Mouse (Mus musculus) lung, postnatal 4 days (tissue): Measurements from ENCODE around the gene Enpp1.
A peak's percentile ranks its signal among the peaks of the same experiment; 100 is the strongest.
"Not testable (repeated sequence)": the region's sequence is repeated elsewhere in the genome, so short reads cannot be mapped to it uniquely, and the experiment has no call there.

Source experiments
- DNase-seq, 2 experiments: peaks; one replicate each; pipeline ENCODE4 v3.0.0; 2021

The Enpp1 gene

DNA sequence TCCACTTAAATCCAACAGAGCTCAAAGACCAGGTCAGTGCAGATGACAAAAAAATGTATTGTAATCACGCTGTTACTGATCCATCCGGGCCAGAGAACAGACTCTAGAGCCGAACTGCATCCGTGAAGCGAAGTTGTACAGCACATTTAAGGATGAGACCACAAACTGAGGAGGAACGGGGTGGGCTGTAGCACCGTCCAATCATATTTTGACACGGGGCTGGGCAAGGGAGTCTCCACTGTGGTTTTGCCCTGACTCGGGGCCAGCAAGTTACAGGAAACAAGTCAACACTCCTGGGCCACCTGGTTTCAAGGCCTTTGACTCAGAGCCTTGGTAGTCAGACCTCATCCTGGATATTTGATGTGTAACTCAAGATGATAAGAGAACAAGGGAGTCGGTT lies 76.1 kb downstream of the Enpp1 start:
- peak in 1 of 2 experiments; percentile 23 for DNase-seq

DNA sequence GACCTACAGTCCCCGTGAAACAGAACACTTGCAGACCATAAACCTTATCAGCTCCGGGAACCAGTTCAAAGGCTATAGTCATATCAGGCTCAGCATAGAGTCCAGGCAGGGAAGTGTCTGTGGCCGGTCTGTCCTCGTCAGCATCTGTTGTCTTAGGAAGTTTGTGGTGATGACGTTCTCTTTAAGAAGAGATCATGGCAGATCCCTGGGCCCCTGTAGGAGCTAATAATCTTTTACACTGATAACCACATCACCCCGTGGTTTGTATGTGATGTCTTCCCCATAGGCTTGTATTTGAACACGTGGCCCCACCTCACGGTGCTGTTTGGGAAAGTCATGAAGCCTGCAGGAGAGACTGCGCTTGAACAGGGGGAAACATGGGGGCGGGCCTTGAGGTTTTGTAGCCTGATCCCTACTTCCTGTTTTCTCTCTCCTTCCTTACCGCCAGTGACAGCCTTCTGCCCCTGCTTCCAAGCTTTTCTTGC lies 76.6 kb downstream of the Enpp1 start:
- peak in 1 of 2 experiments; percentile 55 for DNase-seq

DNA sequence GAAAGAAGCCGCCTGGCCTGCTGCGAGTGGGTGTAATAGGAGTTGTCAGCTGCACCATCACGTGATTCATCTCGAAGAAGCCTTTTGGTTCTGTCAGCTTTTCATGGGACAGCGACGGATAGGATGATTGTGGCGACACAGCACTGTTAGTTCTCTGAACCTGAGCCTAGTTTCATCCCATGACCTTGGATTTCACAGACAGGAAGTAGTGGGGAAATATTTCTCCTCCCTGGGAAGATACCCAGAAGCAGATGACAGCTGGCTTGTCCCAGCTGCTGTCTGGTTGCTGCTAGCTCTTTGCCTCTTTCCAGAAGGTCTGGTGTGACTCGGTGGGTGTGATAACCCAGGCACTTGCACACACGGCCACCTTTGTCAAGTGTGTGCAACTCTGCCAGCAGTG lies 77.7 kb downstream of the Enpp1 start:
- peak; percentile 42 to 45 for DNase-seq

DNA sequence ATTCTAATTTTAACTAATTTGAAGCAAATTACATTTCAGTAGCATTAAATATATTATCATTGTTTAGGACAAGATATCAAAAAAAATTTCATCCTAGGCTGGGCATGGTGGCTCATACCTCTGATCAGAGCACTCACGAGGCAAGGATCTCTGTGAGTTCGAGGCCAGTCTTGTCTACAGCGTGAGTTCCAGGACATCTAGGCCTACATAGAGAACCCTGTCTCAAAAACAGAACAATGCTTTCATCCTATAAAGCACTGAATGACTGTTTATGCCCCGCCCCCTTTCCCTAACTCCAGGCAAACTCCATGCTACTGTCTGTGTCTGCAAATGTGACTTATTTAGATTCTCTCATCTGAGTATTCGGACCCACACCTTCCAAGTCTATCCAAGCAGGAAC lies 80.8 kb downstream of the Enpp1 start:
- no peak for DNase-seq

GRCm38 (mm10) chr10:24630469-24631081 lies 81.4 kb downstream of the Enpp1 start:
- DNase-seq, result peak in 1 of 2 experiments; percentile 79

GRCm38 (mm10) chr10:24629086-24629720 lies 82.8 kb downstream of the Enpp1 start:
- no peak for DNase-seq

DNA sequence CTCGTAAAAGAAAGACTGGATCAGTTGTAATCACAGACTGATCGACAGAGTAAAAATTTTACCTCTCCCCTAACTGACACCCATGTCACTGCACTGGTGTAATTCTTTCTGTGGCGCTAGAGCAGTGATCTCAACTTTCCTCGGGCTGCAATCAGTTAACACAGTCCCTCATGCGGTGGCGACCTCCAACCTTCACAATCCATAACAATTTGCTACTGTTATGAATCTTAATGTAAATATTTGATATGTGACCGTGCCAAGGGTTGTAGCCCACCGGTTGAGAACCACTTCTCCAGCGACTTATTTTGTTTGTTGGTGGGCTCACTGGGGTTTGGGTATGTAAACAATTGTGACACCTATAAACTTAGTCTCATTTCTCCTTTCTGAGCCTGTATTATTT lies 83.5 kb downstream of the Enpp1 start:
- DNase-seq, result no peak

- no peak for DNase-seq
Measured at GRCm38 (mm10) chr10:24627262-24627661, 84.7 kb downstream of the Enpp1 start.

DNA sequence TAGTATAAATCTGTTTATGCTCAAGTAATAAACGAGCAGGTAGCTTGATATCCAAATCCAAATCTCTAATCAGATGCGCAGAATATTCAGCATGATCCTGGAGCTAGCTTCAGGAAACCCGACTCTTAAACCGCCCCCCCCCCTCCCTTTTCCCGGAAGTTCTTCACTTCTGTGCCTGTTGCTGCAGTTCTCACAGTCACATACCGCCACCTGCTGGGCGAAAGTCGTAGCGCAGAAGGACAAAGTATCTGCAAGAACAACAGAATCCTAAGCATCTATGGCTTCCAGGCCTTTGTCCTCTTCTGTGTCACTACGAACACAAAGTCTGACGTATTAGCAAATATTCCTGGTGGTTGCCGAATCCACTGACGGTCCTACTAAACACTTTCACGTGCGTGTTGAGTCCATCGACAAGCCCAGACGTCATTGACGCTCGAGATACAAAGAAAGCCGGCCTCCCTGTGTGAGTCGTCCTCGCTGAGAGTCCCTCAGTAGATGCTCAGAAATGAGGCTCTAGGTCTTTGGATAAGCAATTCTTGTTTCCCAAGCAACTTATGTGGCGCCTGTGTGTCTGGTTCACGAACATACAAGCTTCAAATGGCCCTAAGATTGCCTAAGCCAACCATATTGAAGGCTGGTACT lies 86.8 kb downstream of the Enpp1 start:
- DNase-seq, result peak; percentile 84 to 88

- peak; percentile 61 to 87 for DNase-seq
Measured at GRCm38 (mm10) chr10:24622586-24622985, 89.4 kb downstream of the Enpp1 start.

DNA sequence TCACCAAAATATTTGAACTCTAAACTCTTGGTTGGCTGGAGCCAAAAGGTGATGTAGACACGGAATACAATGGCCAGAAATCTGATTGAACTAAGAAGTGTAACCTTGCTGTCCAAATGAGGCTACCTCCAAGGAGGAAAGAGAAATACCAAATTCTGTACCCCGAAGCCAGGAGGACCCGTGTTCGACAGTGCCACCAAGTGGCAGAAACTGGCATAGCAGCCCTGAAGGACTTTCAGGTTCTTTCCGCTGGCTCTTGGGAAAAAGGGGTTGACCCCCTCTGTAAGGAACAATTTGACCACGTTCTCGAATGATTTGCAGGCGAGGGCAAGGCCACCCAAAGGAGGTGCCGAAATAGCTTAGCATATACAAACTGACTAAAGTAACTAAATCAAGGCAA lies 90.4 kb downstream of the Enpp1 start:
- DNase-seq, result peak; percentile 46 to 71

- DNase-seq, result not testable (repeated sequence)
Measured at GRCm38 (mm10) chr10:24616572-24616971, 95.4 kb downstream of the Enpp1 start.

GRCm38 (mm10) chr10:24615799-24616198 lies 96.2 kb downstream of the Enpp1 start:
- no peak for DNase-seq

- no peak for DNase-seq
Measured at GRCm38 (mm10) chr10:24614726-24615125, 97.2 kb downstream of the Enpp1 start.

DNA sequence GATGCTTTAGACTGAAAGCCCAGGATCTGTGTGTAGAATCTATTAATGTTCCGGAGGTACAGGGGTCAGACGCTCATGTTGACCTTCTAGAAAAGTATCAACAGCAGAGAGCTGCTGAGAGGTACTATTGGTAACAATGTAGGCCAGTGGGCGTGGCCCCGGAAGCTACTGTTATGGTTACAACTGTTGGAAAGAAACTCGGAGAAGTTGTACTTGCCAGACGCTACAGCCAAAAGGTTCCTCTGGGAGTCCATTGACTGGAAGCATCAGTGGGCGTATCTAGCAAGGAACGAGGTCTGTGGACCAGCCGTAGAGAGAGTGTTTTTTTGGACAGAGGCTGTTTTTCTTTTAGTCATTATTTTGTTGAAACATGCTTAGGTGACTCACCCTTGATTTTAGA lies 102.2 kb downstream of the Enpp1 start:
- no peak for DNase-seq

GRCm38 (mm10) chr10:24609146-24609545 lies 102.8 kb downstream of the Enpp1 start:
- no peak for DNase-seq

DNA sequence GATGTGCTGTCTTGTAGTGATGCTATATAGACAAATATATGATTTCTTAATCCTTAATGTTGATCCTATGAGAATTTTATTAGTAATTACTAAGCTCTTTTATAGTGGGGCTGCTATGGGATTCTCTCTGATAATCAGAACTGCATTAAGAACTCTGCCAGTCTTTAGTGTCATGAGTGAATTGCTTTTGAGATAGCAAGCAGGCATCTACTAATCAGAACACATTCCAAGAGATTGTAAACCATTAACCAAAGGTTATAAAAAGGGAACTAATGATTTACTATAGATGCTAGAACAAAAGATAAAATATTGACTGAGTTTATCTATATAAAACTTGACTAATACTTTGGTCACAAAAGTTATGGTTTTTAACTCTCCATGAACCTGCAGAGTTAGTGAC lies 108.2 kb downstream of the Enpp1 start:
- DNase-seq, result no peak

DNA sequence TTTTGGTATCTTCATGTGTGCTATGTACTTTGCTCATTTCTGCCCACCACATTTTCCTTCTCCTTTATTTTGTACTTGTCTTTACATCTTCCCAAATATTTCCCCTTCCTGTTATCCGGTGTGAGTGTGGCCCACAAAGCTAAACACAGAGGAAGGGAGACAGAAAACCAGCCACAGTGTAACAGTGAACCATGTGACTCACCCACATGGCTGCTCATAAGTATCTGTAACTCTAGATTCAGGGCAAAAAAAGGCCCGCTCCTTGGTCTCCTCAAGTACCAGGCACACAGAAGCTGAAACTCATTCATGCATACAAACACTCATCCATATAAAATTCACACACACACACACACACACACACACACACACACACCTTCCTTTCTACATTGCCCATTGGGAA lies 108.9 kb downstream of the Enpp1 start:
- no peak for DNase-seq

- no peak for DNase-seq
Measured at GRCm38 (mm10) chr10:24599802-24600201, 112.2 kb downstream of the Enpp1 start.

DNA sequence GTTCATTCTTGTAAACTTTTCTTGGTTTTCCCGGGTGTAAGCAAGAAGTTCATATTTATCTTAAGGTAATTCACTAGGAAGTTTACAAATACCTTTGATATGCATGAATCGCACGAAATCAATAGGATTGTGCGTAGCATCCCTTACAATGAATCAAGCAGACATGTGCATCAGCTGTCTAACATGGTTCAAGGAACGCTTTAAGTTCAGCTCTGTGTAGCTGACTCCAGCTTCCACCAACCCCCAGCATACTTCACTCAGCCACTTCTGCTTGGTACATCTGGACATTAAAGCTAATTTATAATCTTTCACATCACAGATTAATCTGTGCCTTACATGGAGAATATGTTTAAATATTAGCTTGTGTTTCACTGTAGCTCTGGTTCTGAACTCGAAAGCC lies 113.3 kb downstream of the Enpp1 start:
- no peak for DNase-seq

DNA sequence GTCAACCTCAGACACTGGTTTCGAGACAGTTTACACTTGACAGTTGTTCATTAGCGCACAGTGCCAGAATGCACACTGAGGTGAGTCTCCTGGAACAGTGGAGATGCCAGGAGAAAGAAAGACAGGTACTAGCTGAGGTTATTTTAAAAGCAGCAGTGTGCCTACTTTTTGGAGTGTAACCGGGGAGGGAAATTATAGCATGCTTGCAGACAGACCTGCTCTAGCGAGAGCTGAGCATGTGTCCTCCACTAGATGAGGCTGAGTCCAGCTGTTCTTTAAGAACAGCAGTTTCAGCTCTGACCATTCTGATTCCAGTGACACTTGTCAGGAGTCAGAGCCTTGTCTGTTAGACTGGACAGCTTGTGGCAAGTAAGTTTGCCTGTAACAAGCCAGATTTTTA lies 114.2 kb downstream of the Enpp1 start:
- no peak for DNase-seq

- peak in 1 of 2 experiments; percentile 43 for DNase-seq
Measured at GRCm38 (mm10) chr10:24596869-24597339, 115.1 kb downstream of the Enpp1 start.

GRCm38 (mm10) chr10:24596003-24596868 lies 115.7 kb downstream of the Enpp1 start:
- peak; percentile 66 to 69 for DNase-seq
